Mouse (Mus musculus): Measurements from ENCODE around the gene Grasp.

GRCm38 (mm10) chr15:101227971-101228370 lies 4.0 kb downstream of the Grasp start:
- TF ChIP-seq CTCF (IDR thresholded peaks at IDR 0.05; ENCODE audit: control insufficient read depth, insufficient read depth, insufficient read length) (no peak), CEBPB (IDR thresholded peaks at IDR 0.05; ENCODE audit: low read depth) (no peak), MYOD1 (IDR thresholded peaks at IDR 0.05; ENCODE audit: control insufficient read depth, insufficient read length, low read depth) (no peak), MAX (IDR thresholded peaks at IDR 0.05) (no peak), MYOG (IDR thresholded peaks at IDR 0.05; ENCODE audit: control insufficient read depth, extremely low read depth, insufficient read length) (no peak), USF1 (IDR thresholded peaks at IDR 0.05; ENCODE audit: low read depth) (no peak)
